Mouse (Mus musculus): ENCODE measurements around the gene Ush1g.

The Ush1g gene

GRCm38 (mm10) chr11:115267958-115268357 is 53.9 kb downstream of the Ush1g start:
- peak; percentile 68 for DNase-seq

GRCm38 (mm10) chr11:115267061-115267883 is 54.6 kb downstream of the Ush1g start, which contains the start of gene Grin2c:
TSS of gene Grin2c (minus strand) at chr11:115267243.
- peak; percentile 72 for DNase-seq

- DNase-seq = peak; percentile 83
These were observed 55.5 kb downstream of the Ush1g start for GRCm38 (mm10) chr11:115266400-115266778.

GRCm38 (mm10) chr11:115265771-115266399 is 56.0 kb downstream of the Ush1g start:
- DNase-seq = peak; percentile 87
